Mouse (Mus musculus) cerebellum, postnatal 10 days (tissue): ENCODE results near the gene Zc3h18.
A peak's percentile ranks its signal among the peaks of the same experiment; 100 is the strongest.

Experiments used
- DNase-seq, 2 experiments: peaks; one replicate each; pipeline ENCODE4 v3.0.0; 2021; ENCODE audit warnings: mixed read lengths in 2 of 2

Gene Zc3h18

GRCm38 (mm10) chr8:122395291-122395690, 18.9 kb downstream of the Zc3h18 start:
- peak; percentile 77 to 81 for DNase-seq

- DNase-seq: no peak
These were observed 21.8 kb downstream of the Zc3h18 start for GRCm38 (mm10) chr8:122398186-122398585.

DNA sequence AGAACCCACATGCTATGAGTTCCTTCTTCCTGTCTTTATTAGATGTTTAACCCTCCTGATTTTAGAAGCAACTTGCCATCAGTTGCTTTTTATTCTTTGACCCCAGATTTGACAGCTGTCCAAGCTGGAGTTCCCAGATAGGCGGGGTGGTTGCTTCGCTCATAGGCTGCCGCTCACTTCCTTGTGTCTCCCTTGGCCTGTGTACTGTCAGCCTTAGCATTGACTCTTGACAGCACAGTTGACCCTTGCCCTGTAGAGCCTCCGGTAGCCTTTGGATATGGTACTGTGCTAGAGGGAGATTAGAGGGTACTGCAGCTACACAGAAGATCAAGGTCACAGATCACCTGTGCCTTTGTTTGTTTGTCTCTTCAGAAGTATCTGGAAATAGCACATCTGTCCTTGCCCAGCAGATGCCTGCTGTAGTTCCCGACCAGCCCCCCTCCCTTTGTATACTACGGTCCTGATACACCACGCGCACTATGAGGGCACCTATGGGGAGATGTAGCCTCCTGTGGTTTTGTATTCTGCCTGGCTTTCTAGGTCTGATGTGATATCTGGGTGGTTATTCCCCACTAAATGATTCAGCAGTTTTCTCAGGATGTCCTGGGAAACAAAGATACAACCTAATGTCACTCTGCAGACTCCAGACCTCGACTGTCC, 28.9 kb downstream of the Zc3h18 start:
- no peak for DNase-seq

- DNase-seq: no peak
These were observed 31.3 kb downstream of the Zc3h18 start for GRCm38 (mm10) chr8:122407678-122408077.

- no peak for DNase-seq
These were observed 37.9 kb downstream of the Zc3h18 start for GRCm38 (mm10) chr8:122414311-122414710.

GRCm38 (mm10) chr8:122415554-122415953, 39.1 kb downstream of the Zc3h18 start:
- DNase-seq: no peak

DNA sequence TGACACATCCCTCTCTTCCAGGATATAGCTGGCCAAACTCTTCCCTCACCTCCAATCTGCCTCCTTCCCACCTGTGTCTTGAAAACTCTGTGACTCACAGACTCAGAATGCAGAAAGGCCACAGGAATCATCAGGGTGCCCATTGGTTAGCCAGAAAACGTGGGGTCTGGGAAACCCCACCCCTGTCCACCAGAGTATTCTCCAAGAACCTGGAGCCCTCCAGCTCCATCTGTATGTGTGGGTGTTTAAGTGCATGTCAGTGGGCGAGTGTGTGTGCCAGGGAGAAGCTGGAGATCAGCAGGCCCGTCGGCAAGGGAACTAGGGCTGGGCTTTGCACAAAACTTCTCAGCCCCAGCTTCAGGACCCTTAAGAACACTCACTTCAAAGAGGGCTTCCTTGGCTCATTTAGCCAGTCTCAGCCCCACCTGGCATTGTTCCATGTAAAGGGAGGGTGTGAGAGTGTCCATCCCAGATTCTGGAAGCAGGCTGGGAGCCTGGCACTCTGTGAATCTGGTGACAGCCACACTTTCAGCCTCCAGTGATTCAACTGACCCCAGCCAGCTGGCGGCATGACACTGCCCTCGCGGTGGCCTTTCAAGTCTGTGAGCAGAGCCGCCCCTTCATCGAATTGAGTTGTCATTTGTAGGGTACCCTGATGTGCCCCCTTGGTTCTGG, 43.6 kb downstream of the Zc3h18 start:
- peak; percentile 82 to 83 for DNase-seq

DNA sequence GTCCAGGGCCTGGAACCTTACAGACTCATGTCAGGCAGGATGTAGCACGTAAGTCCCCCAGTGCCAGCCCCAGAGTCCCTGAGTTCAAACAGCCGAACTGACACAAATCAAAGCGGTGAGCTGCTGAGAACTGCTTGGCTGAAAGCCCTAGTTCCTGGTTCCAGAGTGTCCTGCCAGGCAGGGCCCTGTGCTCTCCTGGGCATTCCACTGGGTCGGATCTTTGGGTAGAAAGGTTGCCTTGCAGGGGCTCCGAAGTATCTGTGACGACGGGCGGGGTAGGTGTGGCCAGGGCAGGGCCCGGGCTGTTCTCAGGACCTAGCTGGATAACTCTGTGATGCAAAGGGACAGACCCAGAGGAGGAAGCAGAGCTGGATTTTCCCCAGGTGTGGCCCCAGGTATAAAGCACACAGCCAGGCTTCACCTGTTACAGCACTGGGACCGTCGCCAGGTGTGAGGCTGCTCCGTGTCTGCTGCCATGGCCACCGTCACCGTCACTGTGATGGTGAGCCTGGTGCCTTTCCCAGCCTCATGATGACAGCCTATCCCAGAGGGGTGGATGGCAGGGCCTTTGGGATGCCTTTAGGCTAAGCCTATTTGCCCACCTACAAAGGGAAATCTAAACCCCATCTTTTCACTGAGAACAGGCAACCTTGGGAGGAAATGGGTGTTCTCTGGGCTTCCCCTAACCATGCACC, 45.1 kb downstream of the Zc3h18 start, which contains the start of gene Il17c:
Il17c (plus strand) TSS at position 645 of the 695 bp plus-strand sequence.
- peak; percentile 72 to 74 for DNase-seq

- no peak for DNase-seq
These were observed 46.8 kb downstream of the Zc3h18 start for GRCm38 (mm10) chr8:122423217-122423616.

DNA sequence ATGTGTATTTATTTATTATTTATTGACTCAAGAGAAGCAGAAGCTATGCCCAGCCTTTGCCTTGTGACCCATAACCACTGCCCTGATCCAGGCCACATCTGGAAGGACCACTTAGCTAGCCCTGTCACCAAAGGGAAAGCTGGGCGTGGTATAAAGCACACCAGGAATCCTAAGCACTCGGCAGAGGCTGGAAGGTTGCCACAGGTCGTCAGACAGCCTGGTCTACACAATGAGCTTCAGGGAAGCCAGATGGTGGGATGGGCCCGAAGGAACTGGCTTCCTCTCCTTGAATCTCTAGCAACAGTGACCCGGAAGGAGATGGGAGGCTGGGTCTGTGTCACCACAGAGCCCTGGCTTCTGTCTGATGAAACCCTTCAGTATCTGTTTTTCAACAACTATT, 47.2 kb downstream of the Zc3h18 start:
- DNase-seq: peak; percentile 78 to 79

DNA sequence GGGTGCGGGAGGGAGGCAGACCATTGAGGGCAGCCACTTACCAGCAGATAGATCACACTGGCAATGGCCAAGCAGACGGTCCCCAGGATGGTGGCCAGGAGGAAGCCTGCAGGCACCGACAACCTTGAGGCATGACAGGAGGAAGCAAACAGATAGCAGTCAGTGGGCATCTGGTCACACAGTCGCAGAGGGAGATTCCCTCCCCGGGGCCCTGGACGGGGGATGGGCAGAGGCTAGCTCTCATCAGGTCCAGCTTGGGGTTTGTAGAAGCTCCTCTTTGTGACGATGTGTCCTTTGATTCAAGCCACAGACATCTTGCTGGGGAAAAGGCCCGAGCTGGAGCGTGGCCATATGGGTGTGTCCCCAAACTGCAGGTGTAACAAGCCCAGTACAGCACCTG, 49.7 kb downstream of the Zc3h18 start:
- DNase-seq: peak in 1 of 2 experiments; percentile 45

DNA sequence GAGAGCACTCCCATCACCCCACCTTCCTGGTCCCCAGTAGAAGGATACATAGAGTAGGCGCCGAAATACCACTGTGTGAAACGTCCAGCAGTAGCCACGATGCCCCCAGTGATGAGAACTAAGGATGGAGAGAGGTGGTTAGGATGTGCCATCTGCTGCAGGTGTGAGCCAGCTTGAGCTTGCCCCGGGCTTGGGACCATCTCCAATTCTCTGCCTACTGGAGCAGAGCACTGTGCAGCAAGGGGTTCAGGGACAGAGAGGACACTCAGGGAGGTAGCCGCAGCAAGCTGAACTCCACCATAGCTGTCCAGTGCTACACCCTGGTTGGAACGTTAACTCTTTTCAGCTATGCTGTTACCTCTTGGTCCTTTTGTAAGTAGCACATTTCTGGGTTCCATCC, 51.2 kb downstream of the Zc3h18 start:
- peak; percentile 74 to 75 for DNase-seq

GRCm38 (mm10) chr8:122428163-122428562, 51.8 kb downstream of the Zc3h18 start:
- no peak for DNase-seq

DNA sequence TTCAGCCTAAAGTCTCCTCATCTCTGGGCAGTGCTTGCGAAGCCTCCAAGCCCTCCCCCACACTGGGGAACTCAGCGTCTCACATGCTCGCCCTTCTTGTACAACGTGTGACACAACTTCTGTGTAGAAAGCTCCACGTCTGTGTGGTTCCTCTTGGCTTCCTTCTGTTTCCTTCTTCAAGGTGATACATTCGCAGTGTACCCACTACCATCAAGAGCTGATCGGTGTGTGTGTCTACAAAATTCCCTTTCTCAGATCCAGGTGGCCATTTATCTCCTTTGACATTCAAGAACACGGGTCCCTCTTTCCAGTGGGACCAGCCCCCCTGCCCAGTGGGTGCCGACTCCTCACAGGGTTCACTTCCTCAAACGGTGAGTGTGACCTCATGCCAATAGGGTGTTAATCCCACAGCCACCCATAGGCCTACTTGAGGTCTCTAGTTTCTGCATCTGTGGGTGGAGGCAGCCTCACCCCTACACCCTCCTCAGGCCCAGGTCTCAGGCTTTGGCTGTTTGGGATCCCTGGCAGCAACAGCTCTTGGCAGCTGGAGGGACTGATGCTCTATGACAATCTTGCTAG, 53.7 kb downstream of the Zc3h18 start:
- DNase-seq: no peak

GRCm38 (mm10) chr8:122430646-122431045, 54.2 kb downstream of the Zc3h18 start:
- DNase-seq: no peak

- DNase-seq: peak; percentile 64 to 66
These were observed 55.5 kb downstream of the Zc3h18 start for GRCm38 (mm10) chr8:122431694-122432442.

DNA sequence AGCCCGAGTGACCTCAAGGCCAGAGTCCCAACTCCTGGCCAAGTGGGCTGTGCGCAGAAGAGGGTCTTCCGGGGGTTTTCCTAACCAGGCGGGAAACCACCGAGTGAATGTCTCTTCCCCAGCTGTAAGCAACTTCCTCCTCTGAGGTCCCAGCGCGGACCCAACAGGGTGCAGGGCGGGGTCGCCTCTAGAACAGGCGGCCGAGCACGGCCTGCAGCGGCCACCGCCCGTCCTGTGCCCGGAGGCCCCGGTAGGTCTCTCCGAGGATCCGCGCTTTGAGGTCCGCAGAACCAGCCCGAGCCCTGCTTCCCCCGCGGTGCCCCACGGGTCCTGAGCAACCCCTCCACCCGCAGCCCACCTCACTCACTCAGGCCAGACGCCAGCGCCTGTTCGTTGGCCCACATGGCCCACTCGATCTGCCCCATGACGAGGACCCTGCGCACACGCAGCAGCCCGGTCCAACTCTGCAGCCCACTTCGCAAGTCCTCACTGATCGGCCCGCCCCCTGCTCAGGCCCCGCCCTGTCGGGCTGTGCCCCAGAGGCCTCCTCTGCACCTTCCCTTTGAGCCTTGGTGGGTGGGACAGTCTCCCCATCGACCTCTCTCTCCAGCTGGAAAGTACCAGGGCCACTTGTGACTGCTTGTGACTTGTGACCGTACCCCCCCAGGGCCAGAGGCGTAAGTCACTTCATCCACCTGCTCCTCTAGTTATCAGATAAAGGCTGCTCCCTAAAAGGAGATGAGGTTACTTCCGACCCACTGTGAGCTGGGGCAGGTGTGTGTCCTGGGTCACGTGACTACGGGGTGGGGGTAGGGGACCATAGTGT, 56.2 kb downstream of the Zc3h18 start, which contains the start of gene Cyba:
Cyba (minus strand) TSS at position 488 of the 826 bp plus-strand sequence.
- DNase-seq: peak; percentile 50 to 57

DNA sequence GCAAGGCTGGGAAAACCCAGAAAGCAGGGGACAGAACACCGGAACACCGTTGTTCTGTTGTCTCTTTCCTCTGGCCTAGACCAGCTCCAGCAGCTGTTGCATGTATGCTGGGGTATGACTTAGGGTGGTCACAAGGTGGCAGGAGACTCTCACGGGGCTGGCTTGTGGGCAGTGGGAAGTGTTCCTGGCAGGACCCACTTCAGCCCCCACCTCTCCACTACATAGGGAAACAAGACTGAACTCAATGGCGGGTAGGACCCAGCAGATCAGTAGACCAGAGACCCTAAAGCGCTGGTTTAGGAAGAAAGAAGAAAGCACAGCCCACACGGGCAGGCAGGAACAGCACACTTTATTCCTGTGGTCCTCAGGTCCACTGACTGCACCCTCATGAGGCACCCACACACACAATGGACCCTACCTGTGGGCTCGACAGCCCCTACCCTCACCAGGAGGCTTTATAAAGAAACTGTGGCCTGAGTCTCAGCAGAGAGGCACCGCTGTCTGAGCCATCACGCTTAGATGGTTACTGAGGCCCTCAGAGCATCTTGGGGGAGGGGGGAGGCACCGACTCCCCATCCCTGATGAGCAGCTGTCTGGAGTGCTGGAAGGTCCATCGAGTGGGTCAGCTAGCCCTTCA, 57.0 kb downstream of the Zc3h18 start:
- DNase-seq: peak in 1 of 2 experiments; percentile 37

GRCm38 (mm10) chr8:122435375-122435774, 59.0 kb downstream of the Zc3h18 start:
- DNase-seq: no peak

DNA sequence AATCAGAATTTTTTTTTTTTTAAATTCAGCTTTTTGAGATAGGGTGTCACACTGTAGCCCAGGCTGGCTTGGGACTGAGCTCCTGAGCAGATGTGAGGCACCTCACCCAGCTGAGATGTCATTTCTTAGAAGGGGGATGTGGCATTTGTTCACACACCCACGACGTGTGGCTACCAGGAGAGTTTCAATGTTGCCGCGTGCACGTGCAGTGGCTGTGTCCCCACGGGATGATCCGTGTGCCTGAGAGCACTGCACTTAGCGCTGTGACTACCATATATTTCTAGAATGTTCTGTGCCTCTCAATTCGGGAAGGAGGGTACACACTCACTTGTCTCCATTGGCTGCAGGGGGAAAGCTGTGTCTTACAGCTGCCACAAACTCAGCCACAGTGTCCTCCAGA, 59.7 kb downstream of the Zc3h18 start:
- no peak for DNase-seq

DNA sequence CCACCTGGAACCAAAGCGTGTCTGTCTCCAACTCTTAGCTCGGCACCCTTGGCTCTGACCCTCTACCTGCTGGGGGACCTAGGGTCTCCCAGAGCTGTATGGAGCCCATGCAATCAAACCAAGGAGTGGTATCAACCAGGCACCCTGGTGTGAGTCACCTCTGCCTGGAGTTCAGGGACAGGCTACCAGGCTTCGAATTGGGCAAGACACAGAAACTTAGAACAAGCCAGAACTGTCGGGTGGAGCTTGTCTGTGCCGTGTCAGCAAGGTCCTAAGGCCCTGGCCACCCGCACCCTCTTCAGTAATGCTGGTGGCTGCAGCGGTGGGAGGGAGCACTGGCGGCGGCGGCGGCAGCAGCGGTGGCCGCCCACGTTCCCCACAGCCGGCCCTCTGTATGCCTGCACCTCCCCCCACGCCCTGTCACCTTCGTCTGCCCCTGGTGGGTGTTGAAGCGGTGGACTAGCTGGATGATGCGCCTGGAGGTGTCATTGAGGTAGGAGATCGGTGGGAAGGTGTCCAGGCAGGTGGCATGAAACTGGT, 60.2 kb downstream of the Zc3h18 start:
- DNase-seq: no peak
